Mouse (Mus musculus) fibroblast of lung, adult 2 months (primary cell): ENCODE results near the gene Tmem145.

Experiments
- DNase-seq: peaks from one replicate; pipeline ENCODE4 v3.0.0-alpha.2; 2011; ENCODE audit warnings: low read depth

Tmem145 gene

GRCm38 (mm10) chr7:25293191-25293739 lies 12.6 kb upstream of the Tmem145 start:
- no peak for DNase-seq

GRCm38 (mm10) chr7:25294495-25294894 lies 11.4 kb upstream of the Tmem145 start:
- DNase-seq = no peak

GRCm38 (mm10) chr7:25294960-25295722 lies 10.8 kb upstream of the Tmem145 start:
- no peak for DNase-seq

DNA sequence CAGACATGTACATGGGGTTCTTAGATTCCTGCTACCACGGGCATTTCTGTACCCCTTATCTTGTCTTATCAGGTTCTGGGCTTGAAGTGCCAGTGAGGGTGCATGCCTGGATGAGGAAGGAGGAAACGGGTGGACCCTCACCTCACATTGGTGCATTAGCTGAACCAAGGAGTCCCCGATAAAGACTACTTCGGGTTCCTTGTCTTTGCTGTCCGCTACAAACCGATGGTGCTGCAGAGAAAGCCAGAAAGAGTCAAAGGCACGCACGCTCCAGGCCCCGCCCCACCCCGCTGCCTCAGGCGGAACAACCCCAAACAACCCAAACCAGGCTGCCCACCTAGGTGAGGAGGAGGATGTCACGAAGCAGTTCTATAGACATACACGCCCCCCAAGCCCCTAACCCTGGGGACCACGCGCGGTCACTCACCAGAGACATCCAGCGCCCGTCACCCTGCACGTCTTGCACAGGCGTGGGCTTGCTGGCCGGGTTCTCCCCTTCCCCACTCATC lies 8.9 kb upstream of the Tmem145 start:
- no peak for DNase-seq

DNA sequence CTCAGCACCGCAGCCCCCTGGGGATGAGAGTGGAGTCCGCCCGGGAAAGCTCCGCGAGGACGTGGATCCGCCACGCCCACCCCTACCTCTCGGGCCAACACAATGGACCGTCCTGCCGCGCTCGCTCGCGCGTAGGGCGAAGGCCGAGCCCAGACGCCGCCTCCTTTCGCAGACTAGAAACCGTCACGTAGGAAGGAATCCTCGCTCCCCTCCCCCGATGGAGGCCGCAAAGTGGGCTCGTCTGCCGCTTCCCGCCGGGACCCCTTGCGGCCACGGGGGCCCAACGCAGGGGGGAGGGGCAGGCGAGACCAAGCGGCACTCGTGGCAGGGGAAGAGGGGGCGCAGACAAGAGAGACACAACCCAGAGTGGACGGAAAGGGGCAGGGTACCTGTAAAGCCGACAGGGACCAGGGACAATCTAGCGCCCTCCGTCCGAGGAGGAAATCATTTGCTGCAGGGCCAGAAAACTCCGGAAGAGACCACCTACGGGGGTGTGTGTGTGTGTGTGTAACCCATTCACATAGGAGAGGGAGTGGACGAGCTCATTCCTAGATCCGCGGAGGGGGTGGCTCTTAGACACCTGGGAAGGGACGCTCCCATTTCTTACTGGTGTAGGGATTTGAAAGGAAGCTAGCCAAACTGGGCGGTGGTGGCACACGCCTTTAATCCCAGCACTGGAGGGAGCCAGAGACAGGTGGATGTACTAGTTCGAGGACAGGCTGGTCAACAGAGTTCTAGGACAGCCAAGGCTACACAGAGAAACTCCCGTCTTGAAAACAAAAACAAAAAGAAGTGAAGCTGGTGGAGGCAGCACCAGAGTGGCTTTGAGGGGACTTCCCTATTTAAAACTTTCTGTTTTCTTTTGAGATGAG lies 8.2 kb upstream of the Tmem145 start, which contains the start of gene Pafah1b3:
Gene Pafah1b3, minus strand, starts transcription at position 533 of the 872 bp plus-strand sequence.
- peak; percentile 57 for DNase-seq

- DNase-seq = no peak
Observed at GRCm38 (mm10) chr7:25301063-25301462, 4.8 kb upstream of the Tmem145 start, which contains the start of gene Prr19. Gene Prr19 (plus strand): TSS chr7:25301411.

DNA sequence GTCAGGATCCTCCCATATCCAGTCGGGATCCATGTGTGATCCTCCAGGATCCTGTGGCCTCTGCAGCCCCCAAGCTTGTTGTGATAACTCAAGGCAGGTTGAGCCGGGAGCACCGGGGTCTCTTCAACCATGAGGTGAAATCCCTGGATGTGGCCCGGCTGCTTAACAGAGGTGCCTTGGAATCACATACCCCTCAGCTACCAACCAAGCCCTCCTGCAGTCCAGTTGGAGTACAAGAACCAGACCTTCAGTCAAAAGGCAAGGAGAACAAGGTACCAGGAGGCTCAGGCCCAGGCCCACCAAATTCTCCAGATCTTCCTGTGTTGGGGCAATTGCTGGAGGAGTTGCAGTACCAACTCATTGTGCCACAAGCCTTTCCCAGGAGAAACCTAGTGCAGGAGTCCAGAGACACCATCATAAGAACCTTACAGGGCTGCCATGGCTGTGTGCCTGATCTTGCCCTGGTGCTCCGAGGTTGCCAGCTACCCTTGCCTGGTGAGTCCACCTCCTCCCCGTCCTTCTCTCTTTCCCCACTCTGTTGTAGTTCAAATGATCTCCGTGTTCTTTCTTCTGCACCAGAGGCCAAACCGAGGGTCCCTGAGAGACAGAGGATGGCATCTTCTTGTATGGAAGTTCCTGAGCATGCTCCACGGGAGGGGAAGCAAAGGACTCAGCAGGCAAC lies 2.8 kb upstream of the Tmem145 start:
- DNase-seq = no peak

DNA sequence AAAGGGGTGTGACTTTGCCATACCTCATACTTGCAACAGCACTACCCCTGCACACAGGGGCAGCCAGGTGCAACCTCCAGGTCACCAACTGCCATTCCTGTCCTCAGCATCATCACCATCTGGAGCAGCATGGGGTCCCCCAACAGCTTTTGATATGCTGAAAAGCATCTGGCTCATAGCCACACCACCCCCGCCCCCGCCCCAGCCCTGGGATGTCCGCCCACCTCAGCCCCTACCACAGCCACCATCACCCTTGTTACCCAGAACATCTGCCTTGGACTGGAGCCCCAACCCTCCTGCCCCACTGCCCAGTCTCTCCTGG lies 2.3 kb upstream of the Tmem145 start:
- no peak for DNase-seq

DNA sequence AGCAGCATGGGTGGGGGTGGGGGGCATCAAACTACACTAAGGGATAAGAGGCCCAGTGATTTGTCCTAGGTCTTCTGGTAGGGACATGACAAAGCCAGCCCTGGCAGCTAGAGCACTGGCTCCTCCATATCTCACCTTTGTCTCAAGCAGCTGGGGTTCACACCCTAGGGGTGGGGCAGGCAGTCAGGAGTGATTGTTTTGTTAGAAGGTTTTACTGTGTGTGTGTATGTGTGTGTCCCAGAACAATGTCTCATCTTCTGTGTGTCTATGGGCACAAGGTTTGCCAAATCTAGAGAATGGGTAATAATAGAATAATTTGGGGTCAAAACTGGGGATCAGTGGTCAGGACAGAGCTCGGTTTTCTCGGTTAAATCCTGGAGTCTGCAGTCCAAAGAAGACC lies 425 bp upstream of the Tmem145 start:
- no peak for DNase-seq

DNA sequence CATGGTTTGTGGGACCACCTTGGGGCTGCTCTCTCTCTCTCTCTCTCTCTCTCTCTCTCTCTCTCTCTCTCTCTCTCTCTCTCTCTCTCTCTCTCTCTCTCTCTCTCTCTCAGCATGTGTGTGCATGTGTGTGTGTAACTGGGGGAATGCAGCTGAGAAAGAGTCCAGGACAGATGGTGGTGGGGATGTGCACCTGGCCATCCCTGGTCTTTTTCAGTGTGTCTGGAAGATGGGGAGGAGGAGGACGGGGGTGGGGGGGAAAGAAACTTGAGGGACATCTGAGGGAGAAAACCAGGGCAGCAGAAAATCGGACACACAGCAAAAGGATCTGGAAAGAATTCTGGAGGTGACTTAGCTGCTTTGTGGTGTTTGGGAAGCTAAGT lies 699 bp downstream of the Tmem145 start:
- DNase-seq = no peak

- no peak for DNase-seq
Observed at GRCm38 (mm10) chr7:25308702-25309318, 2.9 kb downstream of the Tmem145 start.

DNA sequence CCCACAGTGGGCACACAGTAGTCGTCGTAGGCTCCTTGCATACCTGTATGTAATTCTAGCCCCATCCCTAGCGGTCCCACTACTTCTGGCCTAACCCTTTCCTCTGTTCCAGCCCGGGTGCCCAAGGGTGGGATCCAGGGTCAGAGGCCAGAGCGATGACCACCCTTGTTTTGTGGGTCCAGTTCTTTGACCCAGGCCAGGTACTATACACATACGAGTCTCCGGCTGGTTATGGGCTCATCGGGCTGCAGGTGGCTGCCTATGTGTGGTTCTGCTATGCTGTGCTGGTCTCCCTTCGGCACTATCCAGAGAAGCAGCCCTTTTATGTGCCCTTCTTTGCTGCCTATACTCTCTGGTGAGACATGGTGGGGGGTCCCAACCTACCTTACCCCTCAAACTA lies 3.5 kb downstream of the Tmem145 start:
- DNase-seq = no peak

DNA sequence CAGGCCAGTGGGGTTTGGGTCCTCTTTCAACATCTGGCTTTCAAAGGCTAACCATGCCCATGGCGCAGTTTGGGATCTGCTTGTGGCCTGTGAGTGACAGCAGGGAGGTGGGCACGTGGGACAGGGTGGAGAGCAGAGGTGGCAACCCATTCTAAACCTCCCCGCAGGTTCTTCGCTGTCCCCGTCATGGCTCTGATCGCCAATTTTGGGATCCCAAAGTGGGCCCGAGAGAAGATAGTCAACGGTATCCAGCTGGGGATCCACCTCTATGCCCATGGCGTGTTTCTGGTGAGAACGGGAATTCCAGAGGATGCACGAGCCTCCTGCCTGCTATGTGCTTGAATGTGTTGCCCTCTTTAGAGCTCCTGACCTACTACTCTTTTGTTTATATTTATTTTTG lies 5.3 kb downstream of the Tmem145 start:
- no peak for DNase-seq

GRCm38 (mm10) chr7:25313325-25313724 lies 7.4 kb downstream of the Tmem145 start:
- no peak for DNase-seq

DNA sequence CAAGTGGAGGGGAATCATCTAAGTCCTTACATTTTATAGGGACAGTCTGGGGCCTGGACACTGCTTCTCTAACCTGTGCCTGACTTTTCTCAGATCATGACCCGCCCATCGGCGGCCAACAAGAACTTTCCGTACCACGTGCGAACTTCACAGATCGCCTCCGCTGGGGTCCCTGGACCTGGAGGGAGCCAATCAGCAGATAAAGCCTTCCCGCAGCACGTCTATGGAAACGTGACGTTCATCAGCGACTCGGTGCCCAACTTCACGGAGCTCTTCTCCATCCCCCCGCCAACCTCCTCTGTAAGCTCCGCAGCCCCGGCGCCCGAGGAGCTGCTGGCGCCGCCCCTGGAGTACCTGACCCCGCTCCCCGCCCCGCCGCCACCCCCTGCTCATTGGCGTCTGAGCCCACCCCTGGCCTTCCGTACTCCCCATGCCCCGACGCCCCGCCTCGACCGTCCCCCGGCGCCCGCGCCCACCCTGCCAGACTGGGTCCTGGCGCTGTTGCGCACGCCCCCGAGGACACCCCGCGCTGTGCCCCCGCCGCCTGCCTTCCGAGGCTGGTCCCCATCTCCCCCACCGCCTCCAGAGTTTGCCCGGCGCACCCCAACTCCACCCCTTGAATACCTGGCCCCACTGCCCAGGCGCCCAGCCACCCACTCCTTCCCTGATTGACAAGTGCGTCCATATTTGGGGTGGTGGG lies 8.8 kb downstream of the Tmem145 start:
- DNase-seq = no peak

- DNase-seq = no peak
Observed at GRCm38 (mm10) chr7:25315306-25316041, 9.6 kb downstream of the Tmem145 start.

DNA sequence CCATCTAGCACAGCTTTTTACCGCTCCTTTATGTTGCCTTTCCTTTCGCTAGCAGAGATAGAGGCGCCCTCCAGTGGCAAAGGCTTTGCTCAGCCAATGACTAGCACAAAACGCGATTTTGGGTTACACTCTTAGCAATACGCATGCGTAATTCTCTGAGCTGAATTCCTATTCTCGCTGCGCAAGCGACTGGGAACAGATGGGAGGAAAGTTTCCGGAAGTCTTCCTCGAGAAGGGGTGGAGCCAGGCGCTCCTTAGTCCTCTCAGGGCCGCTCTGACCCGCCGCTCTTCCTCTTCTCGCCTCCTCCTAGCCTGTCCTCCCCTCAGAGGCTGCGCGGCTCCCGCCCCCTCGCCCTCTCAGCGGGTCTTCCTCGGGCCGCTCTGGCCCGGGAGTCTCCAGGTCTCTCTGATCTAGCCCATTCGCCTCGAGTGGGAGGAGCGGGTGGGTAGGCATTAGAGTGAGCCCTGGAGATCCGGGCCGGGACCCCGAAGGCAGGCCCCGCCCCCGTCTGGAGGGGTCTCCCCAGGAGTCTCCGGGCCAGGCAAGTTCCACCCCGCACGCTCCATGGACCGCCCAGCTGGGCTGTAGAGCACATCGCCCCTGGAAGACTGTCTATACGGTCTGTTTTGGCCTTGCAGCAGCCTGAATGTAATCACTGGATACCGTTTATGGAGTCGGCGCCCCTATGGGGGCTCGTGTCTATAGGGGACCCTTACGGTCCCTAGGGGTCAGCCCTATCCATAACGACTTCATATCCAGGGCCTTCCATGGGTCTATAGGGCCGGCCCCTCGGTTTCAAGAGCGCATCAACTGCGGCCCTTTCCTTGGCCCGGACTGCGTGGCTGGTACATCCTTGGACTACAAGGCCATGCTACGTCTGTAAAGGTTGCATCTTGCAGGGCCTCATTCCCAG lies 10.9 kb downstream of the Tmem145 start, which contains the start of gene Megf8:
Gene Megf8, plus strand, starts transcription at position 633 of the 914 bp plus-strand sequence.
- peak; percentile 99 for DNase-seq

GRCm38 (mm10) chr7:25317446-25317999 lies 11.6 kb downstream of the Tmem145 start:
- DNase-seq = no peak

DNA sequence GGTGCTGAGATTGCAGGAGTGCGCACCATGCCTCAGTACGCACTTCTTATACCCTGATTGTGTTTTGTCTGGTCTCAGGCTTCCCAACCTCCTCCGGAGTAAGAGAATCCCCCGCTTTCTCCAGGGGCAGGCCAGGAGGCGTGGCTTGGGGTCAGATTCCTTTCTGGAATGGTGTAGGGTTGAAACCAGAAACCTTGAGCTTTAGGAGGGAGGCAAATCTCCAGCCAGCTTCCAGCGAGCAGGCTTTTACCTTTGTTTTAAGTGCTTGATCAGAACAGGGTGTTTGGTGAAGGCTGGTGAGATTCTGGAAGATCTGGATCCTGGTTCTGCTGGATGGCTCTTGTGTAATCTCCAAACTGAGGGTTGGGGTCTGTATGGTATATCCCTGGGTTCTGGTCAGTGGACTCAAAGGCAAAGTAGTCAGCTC lies 16.2 kb downstream of the Tmem145 start:
- DNase-seq = no peak
